Mouse (Mus musculus): ENCODE data around the gene Zfp809.

The Zfp809 gene

DNA sequence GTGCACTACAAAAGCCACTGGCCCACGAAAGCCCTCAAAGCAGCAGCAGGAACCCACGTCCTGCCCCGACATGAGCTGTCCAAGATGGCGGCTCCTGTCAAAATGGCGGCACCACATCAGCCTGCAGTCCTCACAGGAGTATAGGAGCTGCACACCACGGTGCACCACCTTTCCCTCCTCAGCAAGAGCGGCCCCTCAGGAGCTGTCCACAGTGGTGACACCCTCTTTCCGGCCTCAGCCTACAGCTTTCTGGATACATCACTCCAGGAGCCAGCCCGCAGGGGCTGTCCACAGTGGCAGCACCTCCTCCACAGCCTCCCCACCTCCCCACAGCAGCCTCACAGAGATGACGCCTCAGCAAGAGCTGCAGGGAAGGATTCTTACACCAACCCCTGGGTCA lies 37.1 kb downstream of the Zfp809 start:
- no peak for DNase-seq

GRCm38 (mm10) chr9:22268886-22269285 lies 43.4 kb downstream of the Zfp809 start:
- DNase-seq = no peak

GRCm38 (mm10) chr9:22278733-22279132 lies 53.2 kb downstream of the Zfp809 start:
- DNase-seq = no peak
